ENCODE assay signal across 12 mouse cellular contexts in genomic region chr6:71621981-71622380, GRCm38 (mm10). TPM values are rescaled to one million over a fixed set of nuclear protein-coding genes. Genes with fewer than 3 reads are reported as not detected.
DNase-seq lines count a peak whose midpoint lies in the region; ATAC-seq and TF ChIP-seq lines count a peak whose summit lies in the region.
"Had no signal": no experiment of that assay in that cellular context is flagged by ENCODE, and none has a peak within 500 bp of the region (broad histone marks: within the 10 kb centered on the region; RNA-seq: fewer than 3 reads in every experiment).

No protein-coding gene starts in this region.

- no peaks in the 10 kb centered on the region; the same call in 1 of the 2 replicates for H3K4me1 ChIP-seq in lung, postnatal 0 days (ENCODE audit: insufficient read depth, low read depth, low read length)

- DNase-seq in gastrocnemius, adult 2 months = peak; percentile 64
- no peak for DNase-seq in gastrocnemius, postnatal 4 days (ENCODE audit: low spot score in 2 of 2)
- DNase-seq in lung, postnatal 0 days (ENCODE audit: low spot score) = peak; percentile 29
- no peak for DNase-seq in lung, postnatal 4 days
- DNase-seq in fat pad, adult 2 months (ENCODE audit: extremely low read depth, low read depth, low spot score) = peak; percentile 4
- DNase-seq in testis, postnatal 10 days (ENCODE audit: low spot score) = peak; percentile 59
- no peak for DNase-seq in spleen, adult 12 weeks (ENCODE audit: low spot score)
- DNase-seq: kidney, postnatal 10 days had no signal

- no peaks in the 10 kb centered on the region for H3K9me3 ChIP-seq in lung, postnatal 0 days (ENCODE audit: low read length)
- H3K9me3 ChIP-seq: limb, embryonic 13.5 days; megakaryocyte, embryonic 14.5 days had no signal

- H3K27me3 ChIP-seq in lung, postnatal 0 days (replicated peaks; ENCODE audit: insufficient read depth, low read length) = no peaks in the 10 kb centered on the region
- H3K27me3 ChIP-seq: limb, embryonic 13.5 days; megakaryocyte, embryonic 14.5 days had no signal

- ATAC-seq in lung, postnatal 0 days = no peak
- no peak for ATAC-seq in megakaryocyte, adult 5-6 weeks (ENCODE audit: poor library complexity, severe bottlenecking)
- ATAC-seq: forebrain, embryonic 14.5 days had no signal

- no peak overlapping the region for H3K4me2 ChIP-seq in lung, postnatal 0 days (replicated peaks; ENCODE audit: low read depth, low read length)
- H3K4me2 ChIP-seq: limb, embryonic 13.5 days had no signal

- no peak for TF ChIP-seq EP300 in lung, postnatal 0 days (IDR thresholded peaks at IDR 0.05)

- H3K27ac ChIP-seq in gastrocnemius, adult 2 months = no peak overlapping the region
- H3K27ac ChIP-seq in lung, postnatal 0 days (ENCODE audit: low read length) = peak overlapping the region; percentile 14; the same call in 1 of the 2 replicates
- H3K27ac ChIP-seq: limb, embryonic 13.5 days had no signal

- peaks cover 39% of the 10 kb centered on the region for H3K36me3 ChIP-seq in lung, postnatal 0 days (ENCODE audit: insufficient read depth, low read length)

- no peak for TF ChIP-seq CTCF in gastrocnemius, adult 2 months (IDR thresholded peaks at IDR 0.05)
- no peak for TF ChIP-seq CTCF in lung, postnatal 0 days (IDR thresholded peaks at IDR 0.05)

- no peak overlapping the region for H3K4me3 ChIP-seq in gastrocnemius, adult 2 months
- no peak overlapping the region for H3K4me3 ChIP-seq in lung, postnatal 0 days (ENCODE audit: low read depth, low read length)
- H3K4me3 ChIP-seq: limb, embryonic 13.5 days; megakaryocyte, embryonic 14.5 days had no signal

- H3K9ac ChIP-seq in lung, postnatal 0 days (replicated peaks; ENCODE audit: low read depth) = no peak overlapping the region
- H3K9ac ChIP-seq: limb, embryonic 13.5 days had no signal

- 46% methylated on average over 5 of the region's 5 CpGs for WGBS in lung, postnatal 0 days

- intact Hi-C loops in gastrocnemius, adult 2 months (cut with DNase I) = no loop called here

RNA-seq across cellular contexts. Expression of gene Kdm3a, which starts 10.8 kb away (rescaled TPM):
- total RNA-seq in gastrocnemius, adult 2 months (2021) = 10 to 100 TPM; 11.8 to 12.1 TPM
- 10 to 100 TPM; 33.5 to 37.5 TPM for total RNA-seq in gastrocnemius, postnatal 4 days (2021)
- polyA plus RNA-seq in lung, postnatal 0 days (2015; fragmentation: Nextera tagmentation; extraction: Ambion mirVana) = 23.8 and 24.4 TPM in 2 replicates
- 43.3 and 51.1 TPM in 2 replicates for total RNA-seq in megakaryocyte, adult 5-6 weeks (2015)
- total RNA-seq in megakaryocyte, adult 5-6 weeks (2017) = 36.6 and 47.5 TPM in 2 replicates

Comparison
In these comparisons a context has a peak if more than half of its experiments do, and no peak if none do; other contexts are left out.
1. DNase-seq: peak in gastrocnemius, adult 2 months (single experiment), lung, postnatal 0 days (single experiment), fat pad, adult 2 months (single experiment) and testis, postnatal 10 days (single experiment); none in gastrocnemius, postnatal 4 days (0 of 2), lung, postnatal 4 days (0 of 2) and spleen, adult 12 weeks (single experiment).